Mouse (Mus musculus): ENCODE measurements around the gene Zhx3.

The Zhx3 gene

GRCm38 (mm10) chr2:160804794-160805527 is 67.8 kb downstream of the Zhx3 start:
- DNase-seq (ENCODE audit: low spot score) = no peak

DNA sequence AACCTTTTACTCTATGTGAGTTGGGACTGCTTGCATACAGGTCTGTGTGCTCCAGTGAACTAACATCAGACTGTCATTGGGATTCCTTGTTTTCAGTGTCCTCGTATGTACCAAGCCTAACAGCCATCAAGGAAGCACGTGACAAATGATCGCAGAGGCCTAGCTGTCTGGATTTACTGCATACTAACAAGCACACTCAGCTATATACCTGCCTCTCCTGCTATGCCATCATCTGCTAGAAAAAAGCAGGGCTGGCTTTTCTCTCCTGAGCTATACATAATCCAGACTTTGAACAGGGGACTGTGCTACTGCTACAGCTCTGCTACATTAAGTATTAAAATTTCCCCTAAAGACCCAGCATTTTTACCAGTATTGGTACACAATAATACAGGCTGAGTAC is 70.5 kb downstream of the Zhx3 start:
- DNase-seq (ENCODE audit: low spot score) = no peak

- DNase-seq (ENCODE audit: low spot score) = no peak
These were observed 71.8 kb downstream of the Zhx3 start for GRCm38 (mm10) chr2:160800967-160801366.

- no peak for DNase-seq (ENCODE audit: low spot score)
These were observed 74.6 kb downstream of the Zhx3 start for GRCm38 (mm10) chr2:160798206-160798605.

- DNase-seq (ENCODE audit: low spot score) = no peak
These were observed 75.8 kb downstream of the Zhx3 start for GRCm38 (mm10) chr2:160796973-160797372.

- DNase-seq (ENCODE audit: low spot score) = no peak
These were observed 79.7 kb downstream of the Zhx3 start for GRCm38 (mm10) chr2:160793117-160793516.

- DNase-seq (ENCODE audit: low spot score) = no peak
These were observed 83.1 kb downstream of the Zhx3 start for GRCm38 (mm10) chr2:160789741-160790140.

DNA sequence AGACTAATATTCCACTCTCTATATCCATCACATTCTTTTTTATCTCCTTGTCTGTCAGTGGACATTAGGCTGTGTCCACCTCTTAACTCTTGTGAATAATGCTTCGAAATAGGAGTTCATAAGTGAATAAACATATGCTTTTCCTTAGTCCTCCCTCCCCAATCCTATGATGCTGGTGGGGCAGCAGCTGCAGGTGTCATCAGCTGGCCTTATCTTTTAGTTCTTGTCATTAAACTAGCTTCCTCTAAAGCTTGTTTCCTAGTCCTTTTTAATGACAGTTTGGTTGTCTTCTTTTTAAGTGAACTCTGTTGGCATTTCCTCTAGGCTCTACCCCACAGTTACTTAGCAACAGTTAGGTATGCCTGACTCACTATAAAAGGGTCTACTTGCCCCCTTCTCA is 83.8 kb downstream of the Zhx3 start:
- DNase-seq (ENCODE audit: low spot score) = no peak

GRCm38 (mm10) chr2:160786333-160786732 is 86.5 kb downstream of the Zhx3 start:
- no peak for DNase-seq (ENCODE audit: low spot score)

DNA sequence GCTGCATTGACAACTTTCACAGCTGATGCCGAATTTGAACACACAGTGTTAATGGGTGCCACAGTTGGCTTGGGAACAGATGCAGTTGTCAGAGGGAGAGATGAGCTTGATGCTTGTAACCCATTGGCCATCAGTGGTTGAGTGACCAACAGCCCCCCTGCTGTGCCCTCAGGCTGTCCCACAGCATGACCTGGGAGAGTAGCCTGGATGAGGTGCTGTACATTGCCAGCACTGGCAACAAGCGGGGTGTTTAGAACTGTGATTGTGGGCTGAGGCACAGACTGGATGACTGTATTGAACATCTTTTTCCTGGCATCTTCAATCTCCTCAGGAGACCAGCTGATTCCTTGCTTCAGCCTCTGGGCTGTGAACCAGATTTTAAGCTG is 92.0 kb downstream of the Zhx3 start:
- no peak for DNase-seq (ENCODE audit: low spot score)

- DNase-seq (ENCODE audit: low spot score) = no peak
These were observed 92.5 kb downstream of the Zhx3 start for GRCm38 (mm10) chr2:160780154-160780833.

- no peak for DNase-seq (ENCODE audit: low spot score)
These were observed 94.8 kb downstream of the Zhx3 start for GRCm38 (mm10) chr2:160778034-160778433.

- DNase-seq (ENCODE audit: low spot score) = no peak
These were observed 101.2 kb downstream of the Zhx3 start for GRCm38 (mm10) chr2:160771325-160772276.

- DNase-seq (ENCODE audit: low spot score) = no peak
These were observed 101.9 kb downstream of the Zhx3 start for GRCm38 (mm10) chr2:160770871-160771270.

- DNase-seq (ENCODE audit: low spot score) = no peak
These were observed 102.4 kb downstream of the Zhx3 start for GRCm38 (mm10) chr2:160770409-160770808.

- DNase-seq (ENCODE audit: low spot score) = no peak
These were observed 103.8 kb downstream of the Zhx3 start for GRCm38 (mm10) chr2:160768997-160769396.

- DNase-seq (ENCODE audit: low spot score) = no peak
These were observed 104.6 kb downstream of the Zhx3 start for GRCm38 (mm10) chr2:160768097-160768695.

GRCm38 (mm10) chr2:160767201-160767600 is 105.6 kb downstream of the Zhx3 start:
- no peak for DNase-seq (ENCODE audit: low spot score)

DNA sequence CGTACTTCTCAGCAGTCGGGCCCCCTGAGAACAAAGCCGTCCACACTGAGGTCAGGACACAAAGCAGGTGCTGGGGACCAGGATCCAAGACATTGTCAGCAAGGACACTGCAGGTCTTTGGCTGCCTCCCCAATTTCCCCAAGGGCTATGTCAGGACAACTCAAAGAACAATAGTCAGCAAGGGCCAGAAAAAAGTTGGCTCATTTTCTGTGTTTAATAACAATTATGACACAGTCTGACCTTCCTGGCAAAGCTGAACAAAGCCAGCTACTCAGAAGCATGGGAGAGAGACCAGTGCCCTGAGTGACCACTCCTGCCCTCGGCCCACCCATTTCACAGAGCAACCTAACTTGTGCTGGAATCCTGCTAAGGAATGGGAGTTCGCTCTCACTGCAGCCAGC is 106.4 kb downstream of the Zhx3 start:
- no peak for DNase-seq (ENCODE audit: low spot score)

DNA sequence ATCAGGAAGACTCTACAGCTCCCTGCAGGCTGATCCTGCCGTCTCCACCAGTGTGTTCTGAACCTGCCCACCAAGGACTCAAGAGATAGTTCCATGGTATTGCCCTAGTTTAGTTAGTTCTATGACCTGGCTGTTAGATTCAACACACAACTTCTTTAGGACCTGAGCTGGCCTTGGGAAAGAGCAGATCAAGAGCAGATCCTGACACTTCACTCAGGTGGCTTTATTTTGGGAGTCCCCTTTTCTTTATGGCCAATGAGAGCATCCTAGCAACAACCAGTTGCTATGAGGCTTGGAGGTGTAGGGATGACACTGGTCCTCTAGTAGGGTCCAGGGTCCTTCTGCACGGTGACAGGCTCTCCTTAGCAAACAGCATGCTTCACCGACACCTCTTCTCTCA is 107.7 kb downstream of the Zhx3 start:
- DNase-seq (ENCODE audit: low spot score) = no peak

GRCm38 (mm10) chr2:160764386-160764785 is 108.4 kb downstream of the Zhx3 start:
- no peak for DNase-seq (ENCODE audit: low spot score)

GRCm38 (mm10) chr2:160763816-160764215 is 109.0 kb downstream of the Zhx3 start:
- no peak for DNase-seq (ENCODE audit: low spot score)

Measured in yolk sac, embryonic 10.5 days (tissue).